Mouse (Mus musculus) liver, adult 2 months (tissue): ENCODE measurements around the gene Tmem87b. TPM values are rescaled to one million over a fixed set of nuclear protein-coding genes. Genes with fewer than 3 reads are reported as not detected.
A peak's percentile ranks its signal among the peaks of the same experiment; 100 is the strongest.

Experiments
- DNase-seq: peaks from one replicate; pipeline ENCODE4 v3.0.0-alpha.2; 2011; ENCODE audit warnings: low read depth, low spot score; ENCODE audit errors: extremely low read depth
- H3K27ac ChIP-seq: fragments of 200-500 bp; replicated peaks from 2 replicates; pipeline ENCODE4 v1.5.1; 2012; ENCODE audit warnings: low read depth, mild to moderate bottlenecking, control low read depth, inconsistent platforms, low read length; ENCODE audit not compliant: insufficient read depth
- H3K27me3 ChIP-seq: fragments of 200-500 bp; 2 replicates; pipeline ENCODE4 v1.6.1; 2012; ENCODE audit warnings: mild to moderate bottlenecking, moderate library complexity, low read length, inconsistent platforms; ENCODE audit not compliant: control insufficient read depth, insufficient read depth
- H3K36me3 ChIP-seq: fragments of 200-500 bp; 2 replicates; pipeline ENCODE4 v1.6.1; 2012; ENCODE audit warnings: low read length, inconsistent platforms; ENCODE audit not compliant: control insufficient read depth, insufficient read depth
- H3K4me1 ChIP-seq: fragments of 200-500 bp; 2 replicates; pipeline ENCODE4 v1.6.1; 2011; ENCODE audit warnings: low read length; ENCODE audit not compliant: control insufficient read depth, insufficient read depth
- H3K4me3 ChIP-seq: fragments of 200-500 bp; 2 replicates; pipeline ENCODE4 v1.5.1; 2011; ENCODE audit warnings: low read depth, mild to moderate bottlenecking, control low read depth, low read length, moderate library complexity; ENCODE audit not compliant: insufficient read depth
- H3K79me2 ChIP-seq: fragments of 200-500 bp; 2 replicates; pipeline ENCODE4 v1.6.1; 2012; ENCODE audit warnings: inconsistent platforms, mild to moderate bottlenecking, low read length, moderate library complexity; ENCODE audit not compliant: control insufficient read depth, insufficient read depth
- H3K9ac ChIP-seq: fragments of 200-500 bp; 2 replicates; pipeline ENCODE4 v1.6.1; 2012; ENCODE audit warnings: low read depth, mild to moderate bottlenecking, control low read depth, inconsistent platforms, low read length
- CTCF ChIP-seq: fragments of 200-500 bp; IDR thresholded peaks from 2 replicates; pipeline ENCODE4 v1.5.1; 2011; ENCODE audit warnings: low read depth, low read length, control low read depth
- POLR2A ChIP-seq: fragments of 200-500 bp; IDR thresholded peaks from 2 replicates; pipeline ENCODE4 v1.6.1; 2011; ENCODE audit warnings: low read length, control low read depth; ENCODE audit not compliant: insufficient read depth; ENCODE audit errors: extremely low read depth
- WGBS: fragments of 180-500 bp; shearing (Covaris S2); methylation state at CpG from one replicate; pipeline ENCODE4 v1.1.7; 2018; 5-methylcytosine and 5-hydroxymethylcytosine counted together
- polyA plus RNA-seq: library from polyadenylated mRNA; depleted of rRNA; stranded (reverse); fragments of >200 nt; gene quantifications from 2 replicates; pipeline ENCODE4 v1.2.3, GENCODE M21; 2012
- total RNA-seq: library from RNA; depleted of rRNA; stranded (reverse); fragments of >200 nt; gene quantifications from 2 replicates; pipeline ENCODE4 v1.2.3, GENCODE M21; 2014

Gene Tmem87b
- total and polyA plus RNA-seq, 2 experiments = 6.9 to 23.4 TPM

DNA sequence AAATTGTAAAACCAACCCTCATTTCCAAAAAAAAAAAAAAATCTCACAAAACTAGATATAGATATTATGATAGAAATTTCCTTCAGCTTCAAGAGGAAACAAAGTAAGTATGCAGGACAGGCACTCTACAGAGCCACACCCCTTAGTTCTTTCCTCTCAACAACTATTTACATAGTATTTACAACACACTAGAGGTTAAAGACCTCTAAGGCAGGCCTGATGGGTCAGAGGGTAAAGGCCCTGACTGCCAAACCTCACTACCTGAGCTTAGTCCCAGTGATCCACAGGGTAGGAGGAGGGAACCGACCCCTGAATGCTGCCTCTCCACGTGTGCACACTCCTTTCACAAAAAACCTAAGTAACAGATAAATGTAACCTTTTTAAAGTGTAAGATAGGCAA, 5.2 kb upstream of the Tmem87b start:
- no peaks in the 10 kb centered on the region for H3K79me2 ChIP-seq
- no peak overlapping the region for H3K27ac ChIP-seq
- no peaks in the 10 kb centered on the region for H3K36me3 ChIP-seq
- H3K27me3 ChIP-seq = no peaks in the 10 kb centered on the region
- H3K9ac ChIP-seq = no peak overlapping the region
- peaks cover 2% of the 10 kb centered on the region; the same call in 1 of the 2 replicates for H3K4me1 ChIP-seq
- DNase-seq = peak; percentile 85
- 17% methylated on average over 2 of the region's 2 CpGs for WGBS
- no peak overlapping the region for H3K4me3 ChIP-seq
- no peak for TF ChIP-seq POLR2A
- TF ChIP-seq CTCF = no peak

GRCm38 (mm10) chr2:128816311-128816710, 1.6 kb upstream of the Tmem87b start:
- H3K36me3 ChIP-seq = no peaks in the 10 kb centered on the region
- H3K27me3 ChIP-seq = no peaks in the 10 kb centered on the region
- H3K4me3 ChIP-seq = no peak overlapping the region
- H3K4me1 ChIP-seq = peaks cover 6% of the 10 kb centered on the region; the same call in 1 of the 2 replicates
- H3K27ac ChIP-seq = no peak overlapping the region
- no peak for DNase-seq
- H3K9ac ChIP-seq = no peak overlapping the region
- 67% methylated on average over 1 of the region's 1 CpGs for WGBS
- TF ChIP-seq POLR2A (no peak), CTCF (no peak)
- H3K79me2 ChIP-seq = peaks cover 8% of the 10 kb centered on the region; the same call in 1 of the 2 replicates

DNA sequence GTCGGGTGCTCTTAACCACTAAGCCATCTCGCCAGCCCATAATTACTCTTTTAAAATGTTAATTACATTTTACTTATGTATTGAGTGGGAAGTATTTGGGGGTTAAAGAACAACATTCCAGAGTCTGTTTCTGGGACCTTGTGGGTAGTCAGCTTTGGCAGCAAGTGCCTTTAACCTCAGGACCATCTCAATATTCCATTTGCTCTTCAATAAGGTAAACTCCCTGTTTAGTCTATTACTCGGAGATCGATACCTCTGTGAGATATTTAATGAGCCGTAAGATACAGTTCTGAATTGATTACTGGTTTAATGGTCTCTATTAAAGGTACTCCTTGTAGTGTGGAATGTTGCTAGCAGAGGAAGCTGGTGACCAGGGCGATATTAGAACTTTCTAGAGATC, 1.0 kb upstream of the Tmem87b start:
- WGBS = 28% methylated on average over 6 of the region's 6 CpGs
- no peak overlapping the region for H3K4me3 ChIP-seq
- H3K36me3 ChIP-seq = no peaks in the 10 kb centered on the region
- TF ChIP-seq CTCF (no peak), POLR2A (no peak)
- no peak overlapping the region for H3K27ac ChIP-seq
- H3K27me3 ChIP-seq = no peaks in the 10 kb centered on the region
- no peak overlapping the region for H3K9ac ChIP-seq
- H3K4me1 ChIP-seq = peaks cover 6% of the 10 kb centered on the region; the same call in 1 of the 2 replicates
- no peak for DNase-seq
- peaks cover 14% of the 10 kb centered on the region; the same call in 1 of the 2 replicates for H3K79me2 ChIP-seq

DNA sequence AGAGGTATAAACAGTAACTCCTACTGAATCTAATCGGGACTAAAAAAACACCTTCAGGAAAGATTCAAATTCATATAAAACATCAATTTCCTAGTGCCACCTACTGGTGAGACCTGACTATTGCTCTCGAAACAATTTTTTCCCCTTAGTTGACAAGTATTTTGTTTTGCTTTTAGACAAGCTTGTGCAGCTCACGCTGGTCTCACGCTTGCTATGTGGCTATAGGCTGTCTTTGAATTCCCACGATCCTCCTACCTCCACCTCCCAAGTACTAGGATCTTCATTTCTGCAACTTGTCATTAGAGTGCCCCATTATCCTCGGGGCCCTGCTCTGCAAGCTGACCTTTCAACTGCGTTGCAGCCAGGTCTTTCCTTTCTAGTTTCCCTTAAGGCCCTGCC, 532 bp upstream of the Tmem87b start:
- Histone ChIP-seq H3K4me1 (peaks cover 6% of the 10 kb centered on the region; the same call in 1 of the 2 replicates), H3K36me3 (no peaks in the 10 kb centered on the region), H3K79me2 (peaks cover 14% of the 10 kb centered on the region; the same call in 1 of the 2 replicates), H3K9ac (peak overlapping the region; percentile 50), H3K4me3 (peak overlapping the region; percentile 43; the same call in 1 of the 2 replicates), H3K27ac (peak overlapping the region; percentile 76), H3K27me3 (no peaks in the 10 kb centered on the region)
- TF ChIP-seq POLR2A = no peak
- TF ChIP-seq CTCF = peak; percentile 28
- peak; percentile 87 for DNase-seq
- 0% methylated on average over 7 of the region's 7 CpGs for WGBS

DNA sequence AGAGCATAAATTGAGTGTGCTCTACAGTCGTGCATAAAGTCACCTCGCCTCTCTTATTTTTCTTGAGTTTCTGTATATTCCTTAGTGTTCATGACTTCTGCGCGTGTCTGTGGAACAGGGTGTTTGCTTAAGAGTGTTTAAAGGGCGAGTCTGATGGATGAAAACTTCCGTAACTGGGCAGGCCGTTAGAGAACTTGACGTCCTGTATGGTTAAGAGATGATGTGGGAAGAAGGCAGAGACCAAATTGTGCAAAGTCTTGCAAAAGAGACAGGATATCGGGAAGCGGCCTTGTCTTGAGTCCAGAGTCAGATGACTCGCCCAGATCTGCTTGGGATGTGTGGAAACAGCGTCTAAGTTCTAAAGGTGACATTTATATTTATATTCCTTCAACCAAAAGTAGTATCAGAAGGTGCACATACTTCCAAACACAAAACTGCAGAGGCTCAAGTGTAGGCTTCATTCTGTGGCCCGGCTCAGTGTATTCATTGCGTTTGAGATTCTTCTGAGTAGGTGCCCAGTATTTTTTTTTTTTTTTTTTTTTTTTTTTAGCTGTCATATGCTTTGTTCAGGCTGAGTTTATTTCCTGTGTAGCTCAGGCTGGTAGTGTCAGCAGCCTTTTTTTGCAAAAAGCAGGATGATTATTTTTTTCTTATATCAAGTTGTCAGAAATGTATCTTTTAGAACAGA, 1.2 kb downstream of the Tmem87b start:
- 1% methylated on average over 14 of the region's 14 CpGs for WGBS
- DNase-seq = peak; percentile 81

DNA sequence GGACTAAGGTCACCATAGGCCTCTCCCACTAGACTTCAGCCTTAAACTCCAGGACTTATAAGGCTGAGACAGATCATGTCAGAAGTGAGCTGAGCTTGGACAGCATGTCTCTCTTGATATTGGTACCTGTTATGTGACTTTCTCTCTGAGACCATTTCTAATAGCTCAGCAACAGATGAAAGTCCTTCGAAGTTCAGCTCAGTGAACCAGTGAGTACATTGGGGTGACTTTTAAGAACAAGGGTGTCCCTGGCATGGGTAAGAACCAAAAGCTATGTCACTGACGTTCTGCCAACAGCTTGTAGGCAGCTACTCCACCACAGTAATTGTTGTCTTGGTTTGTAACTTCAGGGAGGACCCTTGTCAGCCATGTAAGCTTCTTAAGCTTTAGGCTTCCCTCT, 2.7 kb downstream of the Tmem87b start:
- 77% methylated on average over 2 of the region's 2 CpGs for WGBS
- TF ChIP-seq POLR2A = no peak
- Histone ChIP-seq H3K79me2 (peaks cover 19% of the 10 kb centered on the region; the same call in 1 of the 2 replicates), H3K36me3 (peaks cover 11% of the 10 kb centered on the region; the same call in 1 of the 2 replicates), H3K27me3 (no peaks in the 10 kb centered on the region), H3K4me3 (no peak overlapping the region), H3K27ac (no peak overlapping the region), H3K9ac (no peak overlapping the region), H3K4me1 (peaks cover 4% of the 10 kb centered on the region; the same call in 1 of the 2 replicates)
- DNase-seq = no peak

More for the DNA sequence above, 1.2 kb downstream of the Tmem87b start:
- Histone ChIP-seq H3K9ac (peak overlapping the region; percentile 93), H3K79me2 (peaks cover 19% of the 10 kb centered on the region; the same call in 1 of the 2 replicates), H3K27ac (peak overlapping the region; percentile 96), H3K36me3 (peaks cover 5% of the 10 kb centered on the region; the same call in 1 of the 2 replicates), H3K4me3 (peak overlapping the region; percentile 81), H3K27me3 (no peaks in the 10 kb centered on the region), H3K4me1 (peaks cover 4% of the 10 kb centered on the region; the same call in 1 of the 2 replicates)
- TF ChIP-seq CTCF = no peak
- no peak for TF ChIP-seq POLR2A
